Mouse (Mus musculus) heart, adult 8-10 months (tissue): Measurements from ENCODE around the gene Cphx1. TPM values are rescaled to one million over a fixed set of nuclear protein-coding genes. Genes with fewer than 3 reads are reported as not detected.
"Not testable (repeated sequence)": the region's sequence is repeated elsewhere in the genome, so short reads cannot be mapped to it uniquely, and the experiment has no call there.

ENCODE experiments used
- DNase-seq: peaks from one replicate; pipeline ENCODE4 v3.0.0; 2022; ENCODE audit warnings: low spot score
- total RNA-seq, 4 experiments: library from RNA; stranded (reverse); gene quantifications; 2 replicates each; pipeline ENCODE4 v1.2.4; 2022

Gene Cphx1
- not detected for total RNA-seq

DNA sequence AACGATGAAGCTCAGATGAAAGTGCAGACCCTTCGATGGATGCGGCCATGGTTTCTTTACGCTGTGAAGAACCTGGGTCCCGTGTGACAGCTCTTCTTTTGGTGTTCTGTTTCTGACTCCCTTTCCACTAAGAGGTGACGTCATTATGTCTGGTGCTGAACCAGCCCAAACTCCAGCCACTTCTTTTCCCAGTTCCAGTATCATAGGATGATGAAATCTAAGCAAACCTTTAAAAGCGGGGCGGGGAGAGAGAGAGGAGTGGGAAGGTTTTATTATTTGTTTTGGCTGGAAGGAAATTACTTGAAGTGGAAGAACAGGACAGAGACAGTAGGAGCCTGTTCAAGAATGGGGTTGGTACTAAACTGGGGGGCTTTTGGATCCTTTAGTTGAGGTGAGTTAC is at the start of gene Cphx1:
Gene Cphx1, plus strand, starts transcription at position 301 of the 400 bp plus-strand sequence.
- DNase-seq = not testable (repeated sequence)

GRCm38 (mm10) chr14:25894566-25894965 is 43.5 kb upstream of the Cphx1 start:
- DNase-seq = not testable (repeated sequence)

GRCm38 (mm10) chr14:25895686-25896085 is 42.4 kb upstream of the Cphx1 start:
- DNase-seq = not testable (repeated sequence)

DNA sequence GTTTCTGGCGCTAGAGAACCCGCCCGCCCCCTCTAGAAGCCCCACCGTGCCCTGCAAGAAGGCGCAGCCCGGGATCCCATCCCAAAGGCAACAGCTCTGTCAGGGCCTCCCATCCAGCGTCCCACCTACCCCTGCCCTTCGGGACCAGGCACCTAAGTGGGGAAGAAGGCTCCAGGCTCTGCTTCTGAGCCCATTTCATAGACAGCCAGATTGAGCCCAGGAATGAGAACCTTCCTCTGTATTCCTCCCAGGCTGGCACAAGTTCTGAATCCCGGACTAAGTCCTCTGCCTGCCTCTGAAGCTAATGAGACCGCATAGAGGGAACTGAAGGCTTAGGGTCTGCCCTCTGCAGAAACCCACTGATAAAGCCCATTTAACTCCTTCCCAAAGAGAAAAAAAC is 35.1 kb upstream of the Cphx1 start, which contains the start of gene Plac9a:
Gene Plac9a, minus strand, starts transcription at position 101 of the 400 bp plus-strand sequence.
- DNase-seq = not testable (repeated sequence)

DNA sequence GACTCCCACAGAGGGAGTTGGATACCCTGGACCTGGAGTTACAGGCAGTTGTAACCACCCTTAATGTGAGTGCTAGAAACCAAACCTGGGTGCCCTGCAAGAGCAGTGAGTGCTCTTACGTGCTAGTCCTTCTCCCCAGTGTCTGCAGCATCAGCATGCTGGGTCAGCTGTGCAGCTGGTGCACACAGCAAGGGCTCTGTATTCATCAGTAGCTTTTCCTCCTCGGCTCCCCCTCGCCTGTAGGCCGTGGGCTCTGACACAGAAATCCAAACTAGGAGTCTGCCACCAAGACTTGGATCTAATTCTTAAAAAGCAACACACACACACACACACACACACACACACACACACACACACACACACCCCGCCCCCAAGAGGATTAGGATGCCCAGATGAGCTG is 32.9 kb upstream of the Cphx1 start:
- not testable (repeated sequence) for DNase-seq

GRCm38 (mm10) chr14:25907272-25907671 is 30.8 kb upstream of the Cphx1 start:
- not testable (repeated sequence) for DNase-seq

- not testable (repeated sequence) for DNase-seq
These were observed 29.1 kb upstream of the Cphx1 start for GRCm38 (mm10) chr14:25908976-25909375.

GRCm38 (mm10) chr14:25918427-25919170 is 19.5 kb upstream of the Cphx1 start:
- not testable (repeated sequence) for DNase-seq

DNA sequence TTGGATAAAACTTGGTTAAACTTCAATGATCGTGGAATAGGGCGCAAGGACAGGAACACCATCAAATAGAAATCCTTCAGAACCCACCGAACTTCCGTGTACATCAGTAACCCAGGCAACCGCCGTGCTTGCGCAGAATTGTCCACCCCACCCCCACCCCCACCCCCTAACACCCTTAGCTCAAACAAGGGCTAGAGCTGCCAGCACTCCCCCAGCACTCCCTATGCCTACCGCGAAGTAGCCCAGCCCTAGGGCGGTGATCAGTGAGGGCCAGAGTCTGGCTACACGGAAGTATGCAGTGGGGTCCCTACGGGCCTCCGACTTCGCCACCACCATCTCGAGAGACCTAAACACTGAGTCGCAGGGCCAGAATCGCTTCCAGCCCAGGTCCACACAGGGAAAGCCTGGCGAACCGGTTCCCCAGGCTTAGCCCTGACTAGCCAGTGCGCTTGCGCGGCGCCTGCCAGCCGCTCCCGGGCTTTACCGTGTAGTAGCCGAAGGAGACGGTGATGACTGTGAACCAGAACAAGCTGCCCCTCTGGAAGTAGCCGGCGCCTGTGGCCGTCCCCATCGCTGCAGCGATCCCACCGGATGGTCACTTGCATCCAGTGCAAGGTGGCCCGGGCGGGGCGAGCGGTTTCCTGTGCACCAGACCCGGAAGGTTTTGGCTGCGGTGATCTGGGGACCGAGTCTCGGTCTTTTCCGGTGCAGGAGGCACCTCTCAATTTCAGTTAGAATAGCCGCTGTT is 11.1 kb upstream of the Cphx1 start:
- not testable (repeated sequence) for DNase-seq

DNA sequence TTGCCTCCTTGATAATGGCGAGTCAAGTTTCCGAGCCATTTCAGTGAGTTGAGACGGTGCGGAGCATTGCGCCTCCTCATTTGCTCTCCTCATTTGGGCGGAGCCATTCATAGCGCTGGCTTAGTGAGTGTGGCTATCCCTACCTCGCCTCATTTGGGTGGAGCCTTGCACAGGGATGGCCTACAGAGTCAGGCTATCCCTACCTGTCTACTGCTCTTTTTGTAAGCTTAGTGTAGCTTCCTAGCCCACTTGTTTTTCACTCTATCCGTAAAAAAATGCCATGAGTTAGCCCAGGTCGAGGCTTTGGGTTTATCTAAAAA is 10.6 kb upstream of the Cphx1 start, which contains the start of gene Tmem254a:
Gene Tmem254a, minus strand, starts transcription at position 111 of the 320 bp plus-strand sequence.
- not testable (repeated sequence) for DNase-seq

DNA sequence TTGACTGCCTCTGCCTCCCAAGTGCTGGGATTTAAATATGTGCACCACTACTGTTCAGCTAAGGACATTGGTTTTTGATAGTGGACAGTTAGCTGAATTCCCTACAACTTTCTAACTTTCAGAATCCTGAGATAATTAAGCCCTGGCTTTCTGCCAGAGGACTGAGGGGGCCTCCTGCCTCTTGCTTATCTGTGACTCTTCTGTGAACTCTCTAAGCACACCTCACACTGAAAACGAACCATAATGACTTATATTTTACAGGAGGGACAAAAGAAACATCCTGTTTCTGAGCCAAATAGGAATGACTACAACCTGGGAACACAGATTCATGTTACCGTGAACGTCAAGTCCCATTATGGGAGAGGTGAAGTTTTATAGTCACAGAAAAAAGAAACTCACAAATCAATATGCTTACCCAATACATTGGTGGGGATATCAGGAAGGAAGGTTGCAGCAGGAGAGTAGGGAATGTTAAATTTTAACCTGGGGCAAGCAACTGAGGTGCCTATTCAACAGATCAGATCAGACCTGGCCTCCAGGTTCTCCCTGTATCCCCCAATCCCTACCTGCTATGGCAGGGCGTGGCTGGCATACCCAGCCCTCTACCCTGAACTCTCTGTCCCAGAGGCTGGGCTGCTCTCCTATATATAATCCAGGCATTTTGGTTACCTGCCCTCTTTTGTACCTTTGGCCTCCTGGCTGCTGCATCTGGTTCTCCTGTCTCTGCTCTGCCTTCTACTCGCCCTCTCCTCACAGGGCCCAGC is 1.1 kb upstream of the Cphx1 start:
- not testable (repeated sequence) for DNase-seq

DNA sequence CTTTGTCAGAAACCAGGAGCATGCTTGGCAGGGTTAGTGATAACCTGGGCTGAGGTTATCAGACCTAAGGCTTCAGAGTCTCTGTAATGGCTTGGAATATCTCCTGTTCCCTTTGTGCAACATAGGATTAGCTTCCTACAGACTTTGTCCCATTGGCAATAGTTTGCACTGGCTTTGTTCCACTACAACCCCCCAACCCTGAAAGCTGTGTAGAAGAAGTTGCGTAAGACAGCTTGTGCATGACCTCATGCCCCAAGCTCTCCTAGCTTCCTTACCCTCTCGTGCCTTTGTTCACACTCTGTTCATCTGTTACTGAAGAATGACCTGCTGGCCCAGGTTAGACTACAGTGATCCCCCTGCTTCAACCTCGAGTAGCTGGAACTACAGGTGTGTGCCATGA is 19.8 kb downstream of the Cphx1 start:
- not testable (repeated sequence) for DNase-seq

- DNase-seq = not testable (repeated sequence)
These were observed 40.5 kb downstream of the Cphx1 start, which contains the start of gene Duxbl1 for GRCm38 (mm10) chr14:25978371-25979241. Duxbl1 (plus strand) TSS chr14:25978577.

GRCm38 (mm10) chr14:25979242-25979941 is 41.3 kb downstream of the Cphx1 start:
- DNase-seq = not testable (repeated sequence)

GRCm38 (mm10) chr14:25981880-25982279 is 43.8 kb downstream of the Cphx1 start:
- DNase-seq = not testable (repeated sequence)

Other genes starting within 250 kb of the Cphx1 start
- 100 to 1,000 TPM; 300 to 329 (median 307) TPM for gene Ppif, start 244.2 kb upstream of the Cphx1 start, total RNA-seq
- gene Zcchc24, start 169.3 kb upstream of the Cphx1 start, total RNA-seq = 10 to 100 TPM; 28.3 to 37.1 (median 32.0) TPM
- 10 to 100 TPM; 79.8 to 88.1 (median 84.4) TPM for gene Anxa11, start 96.1 kb upstream of the Cphx1 start, total RNA-seq
- gene Plac9a, start 35.2 kb upstream of the Cphx1 start, total RNA-seq = 1 to 10 TPM in 3 of 4 experiments, under 1 TPM in 1; 0.88 to 5.5 (median 3.0) TPM
- under 1 TPM in 3 of 4 experiments, not detected in 1; 0.35 to 0.75 (median 0.50) TPM for gene Tmem254a, start 10.6 kb upstream of the Cphx1 start, total RNA-seq
- under 1 TPM in 1 of 4 experiments, not detected in 3; 0.13 TPM for gene Duxbl1, start 40.3 kb downstream of the Cphx1 start, total RNA-seq
- 10 to 100 TPM; 14.5 to 21.1 (median 17.6) TPM for gene Gm9780, start 104.4 kb downstream of the Cphx1 start, total RNA-seq
- 1 to 10 TPM; 1.6 to 7.9 (median 4.6) TPM for gene Tmem254c, start 129.1 kb downstream of the Cphx1 start, total RNA-seq
- not detected for gene Cphx2, start 143.2 kb downstream of the Cphx1 start, total RNA-seq
- gene Cphx3, start 144.0 kb downstream of the Cphx1 start, total RNA-seq = not detected
- gene Duxbl2, start 180.0 kb downstream of the Cphx1 start, total RNA-seq = not detected
- gene Plac9b, start 244.2 kb downstream of the Cphx1 start, total RNA-seq = 10 to 100 TPM; 38.7 to 45.1 (median 43.3) TPM